Mouse (Mus musculus) intestine, embryonic 15.5 days (tissue): ENCODE data around the gene Plpp3. TPM values are rescaled to one million over a fixed set of nuclear protein-coding genes. Genes with fewer than 3 reads are reported as not detected.

Experiments
- ATAC-seq: fragments of 200-750 bp; cut with Nextera tagmentation; 2 replicates; pipeline ENCODE4 v1.8.0; 2017; ENCODE audit warnings: moderate TSS enrichment, moderate library complexity
- H3K27ac ChIP-seq: fragments of 300-500 bp; sonication (generic); 2 replicates; pipeline ENCODE4 v1.5.1; 2015; ENCODE audit warnings: mild to moderate bottlenecking, inconsistent platforms
- H3K27me3 ChIP-seq: fragments of 300-500 bp; sonication (generic); replicated peaks from 2 replicates; pipeline ENCODE4 v1.6.1; 2015; ENCODE audit warnings: inconsistent platforms
- H3K36me3 ChIP-seq: fragments of 300-500 bp; sonication (generic); 2 replicates; pipeline ENCODE4 v1.6.1; 2015; ENCODE audit warnings: inconsistent platforms
- H3K4me1 ChIP-seq: fragments of 300-500 bp; sonication (generic); replicated peaks from 2 replicates; pipeline ENCODE4 v1.6.1; 2015; ENCODE audit warnings: inconsistent platforms
- H3K4me2 ChIP-seq: fragments of 300-500 bp; sonication (generic); replicated peaks from 2 replicates; pipeline ENCODE4 v1.6.1; 2015; ENCODE audit warnings: mild to moderate bottlenecking, inconsistent platforms
- H3K4me3 ChIP-seq: fragments of 300-500 bp; sonication (generic); replicated peaks from 2 replicates; pipeline ENCODE4 v1.5.1; 2015; ENCODE audit warnings: inconsistent platforms
- H3K9ac ChIP-seq: fragments of 300-500 bp; sonication (generic); 2 replicates; pipeline ENCODE4 v1.6.1; 2015; ENCODE audit warnings: inconsistent platforms
- H3K9me3 ChIP-seq: fragments of 300-500 bp; sonication (generic); 2 replicates; pipeline ENCODE4 v1.6.1; 2016; ENCODE audit warnings: inconsistent platforms
- WGBS: fragments of 180-500 bp; shearing (Covaris S2); methylation state at CpG from one replicate; pipeline ENCODE4 v1.1.7; 2015; 5-methylcytosine and 5-hydroxymethylcytosine counted together
- polyA plus RNA-seq: library from polyadenylated mRNA; unstranded; fragments of >200 nt; fragmentation: Nextera tagmentation; extraction: Ambion mirVana; gene quantifications from 2 replicates; pipeline ENCODE4 v1.2.1, GENCODE M21; 2015

Plpp3 gene
- polyA plus RNA-seq, 1 experiment from 2014 or later = 41.2 TPM

- Histone ChIP-seq H3K27me3 (no peaks in the 10 kb centered on the region), H3K27ac (no peak overlapping the region), H3K9ac (no peak overlapping the region), H3K4me3 (no peak overlapping the region), H3K9me3 (no peaks in the 10 kb centered on the region), H3K4me2 (no peak overlapping the region), H3K36me3 (0 out of 2 replicates have a peak, but pooled peaks cover 9% of the 10 kb centered on the region), H3K4me1 (peaks cover 44% of the 10 kb centered on the region)
- ATAC-seq = no peak
- 88% methylated on average over 5 of the region's 5 CpGs for WGBS
Measured at GRCm38 (mm10) chr4:105208977-105209376, 51.8 kb downstream of the Plpp3 start.

GRCm38 (mm10) chr4:105213314-105213713 is 56.2 kb downstream of the Plpp3 start:
- 0 out of 2 replicates have a peak, but pooled peaks cover 9% of the 10 kb centered on the region for H3K36me3 ChIP-seq
- H3K4me1 ChIP-seq = peaks cover 20% of the 10 kb centered on the region
- H3K9ac ChIP-seq = no peak overlapping the region
- no peaks in the 10 kb centered on the region for H3K9me3 ChIP-seq
- no peak overlapping the region for H3K27ac ChIP-seq
- no peak overlapping the region for H3K4me3 ChIP-seq
- H3K27me3 ChIP-seq = no peaks in the 10 kb centered on the region
- H3K4me2 ChIP-seq = no peak overlapping the region
- ATAC-seq = no peak

GRCm38 (mm10) chr4:105214438-105214837 is 57.3 kb downstream of the Plpp3 start:
- Histone ChIP-seq H3K4me3 (no peak overlapping the region), H3K27me3 (no peaks in the 10 kb centered on the region), H3K9ac (no peak overlapping the region), H3K27ac (peak overlapping the region; percentile 23), H3K4me2 (no peak overlapping the region), H3K4me1 (peaks cover 16% of the 10 kb centered on the region; the same call in 1 of the 2 replicates), H3K36me3 (0 out of 2 replicates have a peak, but pooled peaks cover 2% of the 10 kb centered on the region), H3K9me3 (no peaks in the 10 kb centered on the region)
- WGBS = 28% methylated on average over 1 of the region's 1 CpGs
- ATAC-seq = peak; percentile 90

GRCm38 (mm10) chr4:105215726-105216410 is 58.7 kb downstream of the Plpp3 start:
- Histone ChIP-seq H3K9me3 (no peaks in the 10 kb centered on the region), H3K27ac (no peak overlapping the region), H3K4me3 (no peak overlapping the region), H3K9ac (no peak overlapping the region), H3K4me1 (peaks cover 9% of the 10 kb centered on the region; the same call in 1 of the 2 replicates), H3K4me2 (no peak overlapping the region), H3K27me3 (no peaks in the 10 kb centered on the region), H3K36me3 (0 out of 2 replicates have a peak, but pooled peaks cover under 1% of the 10 kb centered on the region)
- no peak for ATAC-seq
- WGBS = 80% methylated on average over 12 of the region's 12 CpGs

- Histone ChIP-seq H3K9me3 (no peaks in the 10 kb centered on the region), H3K4me2 (no peak overlapping the region), H3K36me3 (peaks cover 3% of the 10 kb centered on the region; the same call in 1 of the 2 replicates), H3K27ac (no peak overlapping the region), H3K27me3 (no peaks in the 10 kb centered on the region), H3K9ac (no peak overlapping the region), H3K4me3 (no peak overlapping the region), H3K4me1 (peaks cover 11% of the 10 kb centered on the region)
- no peak for ATAC-seq
- 79% methylated on average over 10 of the region's 10 CpGs for WGBS
Measured at GRCm38 (mm10) chr4:105218202-105218601, 61.1 kb downstream of the Plpp3 start.

GRCm38 (mm10) chr4:105219316-105219715 is 62.2 kb downstream of the Plpp3 start:
- whole genome bisulfite sequencing = 92% methylated on average over 13 of the region's 13 CpGs
- Histone ChIP-seq H3K4me1 (peaks cover 22% of the 10 kb centered on the region), H3K9me3 (no peaks in the 10 kb centered on the region), H3K4me3 (no peak overlapping the region), H3K4me2 (no peak overlapping the region), H3K36me3 (peaks cover 3% of the 10 kb centered on the region; the same call in 1 of the 2 replicates), H3K27ac (no peak overlapping the region), H3K9ac (no peak overlapping the region), H3K27me3 (no peaks in the 10 kb centered on the region)
- no peak for ATAC-seq

GRCm38 (mm10) chr4:105220849-105221248 is 63.7 kb downstream of the Plpp3 start:
- no peaks in the 10 kb centered on the region for H3K27me3 ChIP-seq
- peaks cover 3% of the 10 kb centered on the region; the same call in 1 of the 2 replicates for H3K36me3 ChIP-seq
- ATAC-seq = no peak
- no peak overlapping the region for H3K4me2 ChIP-seq
- no peak overlapping the region for H3K4me3 ChIP-seq
- H3K27ac ChIP-seq = no peak overlapping the region
- peaks cover 14% of the 10 kb centered on the region for H3K4me1 ChIP-seq
- H3K9ac ChIP-seq = no peak overlapping the region
- no peaks in the 10 kb centered on the region for H3K9me3 ChIP-seq
- 97% methylated on average over 3 of the region's 3 CpGs for WGBS

- ATAC-seq = no peak
- Histone ChIP-seq H3K9me3 (no peaks in the 10 kb centered on the region), H3K9ac (no peak overlapping the region), H3K4me3 (no peak overlapping the region), H3K4me2 (no peak overlapping the region), H3K27ac (no peak overlapping the region), H3K4me1 (peaks cover 14% of the 10 kb centered on the region), H3K27me3 (no peaks in the 10 kb centered on the region), H3K36me3 (peaks cover 3% of the 10 kb centered on the region; the same call in 1 of the 2 replicates)
- 78% methylated on average over 11 of the region's 11 CpGs for WGBS
Measured at GRCm38 (mm10) chr4:105221256-105221840, 64.2 kb downstream of the Plpp3 start.

GRCm38 (mm10) chr4:105223101-105223924 is 66.2 kb downstream of the Plpp3 start:
- Histone ChIP-seq H3K9me3 (no peaks in the 10 kb centered on the region), H3K9ac (no peak overlapping the region), H3K27ac (0 out of 2 replicates have a peak overlapping the region, but pooled peaks have one; percentile 9), H3K36me3 (peaks cover 3% of the 10 kb centered on the region; the same call in 1 of the 2 replicates), H3K4me1 (peaks cover 14% of the 10 kb centered on the region), H3K4me3 (no peak overlapping the region), H3K4me2 (no peak overlapping the region), H3K27me3 (no peaks in the 10 kb centered on the region)
- 72% methylated on average over 5 of the region's 5 CpGs for WGBS
- peak; percentile 50 for ATAC-seq

GRCm38 (mm10) chr4:105223925-105224300 is 66.8 kb downstream of the Plpp3 start:
- Histone ChIP-seq H3K9ac (no peak overlapping the region), H3K27ac (0 out of 2 replicates have a peak overlapping the region, but pooled peaks have one; percentile 9), H3K36me3 (peaks cover 3% of the 10 kb centered on the region; the same call in 1 of the 2 replicates), H3K4me2 (no peak overlapping the region), H3K4me1 (peaks cover 14% of the 10 kb centered on the region), H3K4me3 (no peak overlapping the region), H3K9me3 (no peaks in the 10 kb centered on the region), H3K27me3 (no peaks in the 10 kb centered on the region)
- peak; percentile 63 for ATAC-seq
- WGBS = 21% methylated on average over 4 of the region's 4 CpGs

GRCm38 (mm10) chr4:105225512-105225911 is 68.4 kb downstream of the Plpp3 start:
- no peaks in the 10 kb centered on the region for H3K9me3 ChIP-seq
- WGBS = 62% methylated on average over 2 of the region's 2 CpGs
- H3K27me3 ChIP-seq = no peaks in the 10 kb centered on the region
- peaks cover 14% of the 10 kb centered on the region for H3K4me1 ChIP-seq
- H3K27ac ChIP-seq = no peak overlapping the region
- H3K36me3 ChIP-seq = peaks cover 3% of the 10 kb centered on the region; the same call in 1 of the 2 replicates
- no peak overlapping the region for H3K4me3 ChIP-seq
- no peak overlapping the region for H3K4me2 ChIP-seq
- no peak for ATAC-seq
- H3K9ac ChIP-seq = no peak overlapping the region

GRCm38 (mm10) chr4:105226351-105226750 is 69.2 kb downstream of the Plpp3 start:
- Histone ChIP-seq H3K36me3 (no peaks in the 10 kb centered on the region; the same call in 1 of the 2 replicates), H3K9ac (no peak overlapping the region), H3K4me3 (no peak overlapping the region), H3K27me3 (no peaks in the 10 kb centered on the region), H3K27ac (no peak overlapping the region), H3K4me2 (no peak overlapping the region), H3K4me1 (peaks cover 14% of the 10 kb centered on the region), H3K9me3 (no peaks in the 10 kb centered on the region)
- no peak for ATAC-seq
- WGBS = 77% methylated on average over 6 of the region's 6 CpGs
